Mouse (Mus musculus) CH12.LX (cell line): Measurements from ENCODE around the gene S100a1. TPM values are rescaled to one million over a fixed set of nuclear protein-coding genes. Genes with fewer than 3 reads are reported as not detected.

Source experiments
- DNase-seq: peaks from one replicate; pipeline ENCODE4 v3.0.0-alpha.2; 2013; ENCODE audit errors: extremely low read depth
- H3K27ac ChIP-seq: 2 replicates; pipeline ENCODE4 v1.5.1; 2012; ENCODE audit warnings: low read depth, mild to moderate bottlenecking, control low read depth, moderate library complexity; ENCODE audit not compliant: insufficient read depth
- H3K27me3 ChIP-seq: replicated peaks from 2 replicates; pipeline ENCODE3; 2012; ENCODE audit warnings: inconsistent platforms
- H3K36me3 ChIP-seq, 2 experiments: replicated peaks in 1 of 2; 2 replicates each; pipeline versions ENCODE3 to v1.6.1; 2012; ENCODE audit warnings: inconsistent platforms in 1 of 2, low read length in 1 of 2, mild to moderate bottlenecking in 1 of 2, mixed read lengths in 1 of 2, moderate library complexity in 1 of 2; ENCODE audit not compliant: control insufficient read depth in 1 of 2, insufficient read depth in 1 of 2
- H3K4me1 ChIP-seq, 2 experiments: 2 replicates each; pipeline ENCODE4 v1.6.1; 2012; ENCODE audit warnings: inconsistent platforms in 1 of 2, moderate library complexity in 1 of 2; ENCODE audit not compliant: insufficient read depth in 2 of 2, control insufficient read depth in 1 of 2
- H3K4me2 ChIP-seq: 2 replicates; pipeline ENCODE4 v1.6.1; 2012; ENCODE audit warnings: low read depth, mild to moderate bottlenecking, control low read depth; ENCODE audit not compliant: poor library complexity, insufficient read depth, severe bottlenecking
- H3K4me3 ChIP-seq, 3 experiments: fragments of 150-350 bp in 1 of 3; sonication (generic) in 1 of 3; replicated peaks in 1 of 3; 2 replicates each; pipeline versions ENCODE3 to v1.5.1; 2011 to 2012; ENCODE audit warnings: low read depth in 2 of 3, low read length in 2 of 3, mild to moderate bottlenecking in 2 of 3, moderate library complexity in 2 of 3, control low read depth in 1 of 3, improper control_type of control experiment in 1 of 3, inconsistent platforms in 1 of 3, mixed read lengths in 1 of 3; ENCODE audit not compliant: poor library complexity in 1 of 3
- H3K79me2 ChIP-seq: replicated peaks from 2 replicates; pipeline ENCODE4 v1.6.1; 2012; ENCODE audit warnings: mild to moderate bottlenecking, moderate library complexity; ENCODE audit not compliant: control insufficient read depth, poor library complexity, insufficient read depth, severe bottlenecking; ENCODE audit errors: extremely low read depth
- H3K9ac ChIP-seq: 2 replicates; pipeline ENCODE4 v1.6.1; 2012; ENCODE audit warnings: low read depth, mild to moderate bottlenecking, control low read depth, moderate library complexity; ENCODE audit not compliant: insufficient read depth
- H3K9me3 ChIP-seq: replicated peaks from 2 replicates; pipeline ENCODE3; 2012; ENCODE audit warnings: low read length, inconsistent platforms, mixed read lengths
- CHD1 ChIP-seq: IDR thresholded peaks from 2 replicates; pipeline ENCODE4 v1.6.1; 2012; ENCODE audit warnings: low read depth, low read length, improper control_type of control experiment, inconsistent platforms
- CHD2 ChIP-seq: IDR thresholded peaks from 2 replicates; pipeline ENCODE4 v1.6.1; 2011; ENCODE audit warnings: low read length, improper control_type of control experiment
- CTCF ChIP-seq, 2 experiments: IDR thresholded peaks in 1 of 2; conservative IDR thresholded peaks in 1 of 2; 2 replicates each; pipeline ENCODE4 v1.5.1; 2011 to 2012; ENCODE audit warnings: low read depth in 2 of 2, low read length in 2 of 2, improper control_type of control experiment in 1 of 2, inconsistent platforms in 1 of 2, mild to moderate bottlenecking in 1 of 2, moderate library complexity in 1 of 2
- E2F4 ChIP-seq: IDR thresholded peaks from 2 replicates; pipeline ENCODE4 v1.6.1; 2011; ENCODE audit warnings: low read depth, low read length, improper control_type of control experiment; ENCODE audit not compliant: insufficient replicate concordance
- ELF1 ChIP-seq: IDR thresholded peaks from 2 replicates; pipeline ENCODE4 v1.6.1; 2014; ENCODE audit warnings: low read depth, mild to moderate bottlenecking, inconsistent platforms, low read length, improper control_type of control experiment
- EP300 ChIP-seq: IDR thresholded peaks from 2 replicates; pipeline ENCODE4 v1.6.1; 2011; ENCODE audit warnings: low read length, improper control_type of control experiment
- ETS1 ChIP-seq: conservative IDR thresholded peaks from 2 replicates; pipeline ENCODE4 v1.6.1; 2012; ENCODE audit warnings: low read depth, mild to moderate bottlenecking, inconsistent platforms, low read length, improper control_type of control experiment, moderate library complexity
- GABPA ChIP-seq: IDR thresholded peaks from 2 replicates; pipeline ENCODE4 v1.6.1; 2012; ENCODE audit warnings: low read depth, low read length, improper control_type of control experiment, inconsistent platforms; ENCODE audit not compliant: insufficient replicate concordance
- HCFC1 ChIP-seq: IDR thresholded peaks from 2 replicates; pipeline ENCODE4 v1.6.1; 2012; ENCODE audit warnings: low read depth, mild to moderate bottlenecking, inconsistent platforms, low read length, improper control_type of control experiment
- IRF4 ChIP-seq: IDR thresholded peaks from 2 replicates; pipeline ENCODE4 v1.6.1; 2014; ENCODE audit warnings: low read depth, mild to moderate bottlenecking, inconsistent platforms, low read length, improper control_type of control experiment
- JUND ChIP-seq: conservative IDR thresholded peaks from 2 replicates; pipeline ENCODE4 v1.6.1; 2011; ENCODE audit warnings: low read depth, low read length, improper control_type of control experiment
- MAZ ChIP-seq: IDR thresholded peaks from 2 replicates; pipeline ENCODE4 v1.6.1; 2012; ENCODE audit warnings: low read depth, mild to moderate bottlenecking, inconsistent platforms, low read length, improper control_type of control experiment, moderate library complexity
- MEF2A ChIP-seq: IDR thresholded peaks from 2 replicates; pipeline ENCODE4 v1.6.1; 2014; ENCODE audit warnings: low read depth, mild to moderate bottlenecking, inconsistent platforms, low read length, improper control_type of control experiment, borderline replicate concordance
- MYC ChIP-seq: IDR thresholded peaks from 2 replicates; pipeline ENCODE4 v1.6.1; 2011; ENCODE audit warnings: low read depth, mild to moderate bottlenecking, improper control_type of control experiment, low read length
- NRF1 ChIP-seq: IDR thresholded peaks from 2 replicates; pipeline ENCODE4 v1.6.1; 2014; ENCODE audit warnings: low read depth, mild to moderate bottlenecking, inconsistent platforms, low read length, improper control_type of control experiment, moderate library complexity
- PAX5 ChIP-seq: IDR thresholded peaks from 2 replicates; pipeline ENCODE4 v1.6.1; 2012; ENCODE audit warnings: low read length, inconsistent platforms, mixed read lengths
- POLR2A ChIP-seq: IDR thresholded peaks from 2 replicates; pipeline ENCODE4 v1.6.1; 2011; ENCODE audit warnings: low read depth, mild to moderate bottlenecking, improper control_type of control experiment, low read length
- RCOR1 ChIP-seq: conservative IDR thresholded peaks from 2 replicates; pipeline ENCODE4 v1.6.1; 2012; ENCODE audit warnings: low read depth, mild to moderate bottlenecking, inconsistent platforms, low read length, improper control_type of control experiment
- TBP ChIP-seq: conservative IDR thresholded peaks from 2 replicates; pipeline ENCODE4 v1.6.1; 2011; ENCODE audit warnings: low read depth, low read length, improper control_type of control experiment
- USF2 ChIP-seq: conservative IDR thresholded peaks from 2 replicates; pipeline ENCODE4 v1.6.1; 2011; ENCODE audit warnings: low read depth, low read length, improper control_type of control experiment
- dilution Hi-C: fragments of 300-500 bp; cut with MboI; formaldehyde crosslinking; loops from 2 replicates; pipeline ENCODE4 v1.14.3; 2020; ENCODE audit warnings: low sequenced_read_pairs; ENCODE audit not compliant: extremely low pct_unique_long_range_greater_than_20kb, extremely low pct_ligation_motif_present
- in situ Hi-C: fragments of 300-500 bp; cut with MboI; formaldehyde crosslinking; loops from 3 replicates; pipeline ENCODE4 v1.14.3; 2019; ENCODE audit warnings: low sequenced_read_pairs, low pct_ligation_motif_present, low pct_unique_long_range_greater_than_20kb, mixed read lengths
- polyA plus RNA-seq: library from polyadenylated mRNA; unstranded; fragments of >175 nt; gene quantifications from 2 replicates; pipeline ENCODE4 v1.2.1, GENCODE M21; 2012; ENCODE audit warnings: low read depth; ENCODE audit not compliant: insufficient read length
- total RNA-seq, 2 experiments: library from RNA; depleted of rRNA; stranded (reverse); fragments of 300-350 nt in 1 of 2; fragments of >200 nt in 1 of 2; gene quantifications; 2 replicates each; pipeline ENCODE4 v1.2.3; 2012 to 2014

The S100a1 gene
- total and polyA plus RNA-seq, 3 experiments = 2.7 to 13.2 (median 3.8) TPM

GRCm38 (mm10) chr3:90526580-90526979 is 12.4 kb upstream of the S100a1 start, which contains the start of gene S100a14:
TSS of gene S100a14 (plus strand) at chr3:90526856.
- Histone ChIP-seq H3K27me3 (peaks cover 4% of the 10 kb centered on the region), H3K9ac (no peak within 1 kb of the TSS), H3K79me2 (no peaks in the 10 kb centered on the region), H3K4me1 (peaks cover 0 to 4% of the 10 kb centered on the region in 2 experiments; a peak in 1 of 4 replicates), H3K9me3 (no peaks in the 10 kb centered on the region), H3K27ac (no peak within 1 kb of the TSS), H3K4me3 (no peak within 1 kb of the TSS), H3K4me2 (no peak within 1 kb of the TSS), H3K36me3 (peaks cover 2 to 14% of the 10 kb centered on the region in 2 experiments)
- dilution Hi-C loops = no loop called here
- in situ Hi-C loops = no loop called here
- TF ChIP-seq CTCF (conservative IDR thresholded peaks at IDR 0.05 in 1 of 2, IDR thresholded peaks at IDR 0.05 in 1 of 2; ENCODE audit: low read depth in 2 of 2, low read length in 2 of 2) (no peak), JUND (no peak), HCFC1 (no peak), EP300 (no peak), CHD1 (no peak), IRF4 (no peak), MEF2A (no peak), ETS1 (no peak), POLR2A (no peak), MYC (no peak)
- DNase-seq = no peak

- Histone ChIP-seq H3K27ac (no peak overlapping the region), H3K79me2 (no peaks in the 10 kb centered on the region), H3K36me3 (peaks cover 2 to 14% of the 10 kb centered on the region in 2 experiments), H3K4me2 (no peak overlapping the region)
- in situ Hi-C loops = no loop called here
- no peak for TF ChIP-seq RCOR1
- no peak for TF ChIP-seq USF2
- no peak for TF ChIP-seq JUND
- TF ChIP-seq GABPA = no peak
- TF ChIP-seq ELF1 = no peak
- no peak for TF ChIP-seq CHD2
- no peak for TF ChIP-seq E2F4
- TF ChIP-seq POLR2A = no peak
- TF ChIP-seq NRF1 = no peak
- no peak for TF ChIP-seq MYC
- TF ChIP-seq TBP = no peak
- no peak for TF ChIP-seq MAZ
- no peak for TF ChIP-seq PAX5
- TF ChIP-seq, all 38 proteins: peak for 0
- H3K9me3 ChIP-seq = no peaks in the 10 kb centered on the region
- peaks cover 4% of the 10 kb centered on the region for H3K27me3 ChIP-seq
- H3K9ac ChIP-seq = no peak overlapping the region
- no peak for DNase-seq
- H3K4me1 ChIP-seq = peaks cover 0 to 4% of the 10 kb centered on the region in 2 experiments; a peak in 1 of 4 replicates
- H3K4me3 ChIP-seq = no peak overlapping the region
- dilution Hi-C loops = no loop called here
These were observed 11.9 kb upstream of the S100a1 start for GRCm38 (mm10) chr3:90526076-90526475.
